Mouse (Mus musculus) stomach, postnatal 0 days (tissue): ENCODE results near the gene Ecm2. TPM values are rescaled to one million over a fixed set of nuclear protein-coding genes. Genes with fewer than 3 reads are reported as not detected.

Source experiments
- ATAC-seq: fragments of 200-750 bp; cut with Nextera tagmentation; 2 replicates; pipeline ENCODE4 v1.8.0; 2017; ENCODE audit not compliant: low FRiP score, low TSS enrichment
- DNase-seq: peaks from one replicate; pipeline ENCODE4 v3.0.0-alpha.2; 2016; ENCODE audit warnings: low spot score
- H3K27ac ChIP-seq: fragments of 300-500 bp; sonication (generic); replicated peaks from 2 replicates; pipeline ENCODE4 v1.5.1; 2014; ENCODE audit warnings: mild to moderate bottlenecking, control low read depth
- H3K27me3 ChIP-seq: fragments of 300-500 bp; sonication (generic); 2 replicates; pipeline ENCODE4 v1.6.1; 2014; ENCODE audit warnings: low read length; ENCODE audit not compliant: control insufficient read depth, insufficient read depth
- H3K36me3 ChIP-seq: fragments of 300-500 bp; sonication (generic); 2 replicates; pipeline ENCODE4 v1.6.1; 2014; ENCODE audit warnings: low read length, mixed read lengths; ENCODE audit not compliant: control insufficient read depth, insufficient read depth
- H3K4me1 ChIP-seq: fragments of 300-500 bp; sonication (generic); replicated peaks from 2 replicates; pipeline ENCODE4 v1.6.1; 2014; ENCODE audit warnings: antibody characterized with exemption; ENCODE audit not compliant: control insufficient read depth, insufficient read depth
- H3K4me2 ChIP-seq: fragments of 300-500 bp; sonication (generic); replicated peaks from 2 replicates; pipeline ENCODE4 v1.6.1; 2014; ENCODE audit warnings: low read depth, mild to moderate bottlenecking, control low read depth, moderate library complexity
- H3K4me3 ChIP-seq: fragments of 300-500 bp; sonication (generic); 2 replicates; pipeline ENCODE4 v1.5.1; 2014; ENCODE audit warnings: low read depth, low read length, control low read depth
- H3K9ac ChIP-seq: fragments of 300-500 bp; sonication (generic); 2 replicates; pipeline ENCODE4 v1.6.1; 2014; ENCODE audit warnings: mild to moderate bottlenecking, low read length, control low read depth, mixed read lengths
- H3K9me3 ChIP-seq: fragments of 300-500 bp; sonication (generic); 2 replicates; pipeline ENCODE4 v1.6.1; 2016; ENCODE audit warnings: low read length; ENCODE audit not compliant: control insufficient read depth
- CTCF ChIP-seq: IDR thresholded peaks from 2 replicates; pipeline ENCODE4 v1.5.1; 2016; ENCODE audit warnings: antibody characterized with exemption, low read depth, mild to moderate bottlenecking, moderate library complexity
- EP300 ChIP-seq: optimal IDR thresholded peaks from 2 replicates; pipeline ENCODE3; 2016; ENCODE audit warnings: antibody characterized with exemption
- WGBS: fragments of 180-500 bp; shearing (Covaris S2); extraction: QIAGEN DNeasy Blood & Tissue Kit; methylation state at CpG from one replicate; pipeline ENCODE4 v1.1.7; 2014; 5-methylcytosine and 5-hydroxymethylcytosine counted together
- polyA plus RNA-seq: library from polyadenylated mRNA; unstranded; fragments of >200 nt; fragmentation: Nextera tagmentation; extraction: Ambion mirVana; gene quantifications from 2 replicates; pipeline ENCODE4 v1.2.1, GENCODE M21; 2015

The Ecm2 gene
- polyA plus RNA-seq, 1 experiment from 2014 or later, result 2.0 TPM

- no peak overlapping the region for H3K4me3 ChIP-seq
- DNase-seq, result no peak
- no peaks in the 10 kb centered on the region for H3K27me3 ChIP-seq
- WGBS, result 50% methylated on average over 1 of the region's 1 CpGs
- no peak for ATAC-seq
- H3K9me3 ChIP-seq, result no peaks in the 10 kb centered on the region
- TF ChIP-seq CTCF, result no peak
- TF ChIP-seq EP300, result no peak
- H3K36me3 ChIP-seq, result no peaks in the 10 kb centered on the region
- H3K4me1 ChIP-seq, result no peaks in the 10 kb centered on the region
- H3K4me2 ChIP-seq, result peak overlapping the region; percentile 9; the same call in 1 of the 2 replicates
- 0 out of 2 replicates have a peak overlapping the region, but pooled peaks have one; percentile 2 for H3K27ac ChIP-seq
- H3K9ac ChIP-seq, result no peak overlapping the region
These were observed 43.0 kb downstream of the Ecm2 start for GRCm38 (mm10) chr13:49547563-49548150.

- Histone ChIP-seq H3K36me3 (no peaks in the 10 kb centered on the region), H3K4me3 (no peak overlapping the region), H3K4me1 (no peaks in the 10 kb centered on the region), H3K9ac (no peak overlapping the region), H3K27me3 (no peaks in the 10 kb centered on the region), H3K9me3 (no peaks in the 10 kb centered on the region), H3K4me2 (no peak overlapping the region), H3K27ac (no peak overlapping the region)
- no peak for ATAC-seq
- WGBS, result 69% methylated on average over 3 of the region's 3 CpGs
- DNase-seq, result no peak
- TF ChIP-seq CTCF (no peak), EP300 (no peak)
These were observed 45.0 kb downstream of the Ecm2 start for GRCm38 (mm10) chr13:49549616-49550015.

- TF ChIP-seq EP300, result no peak
- no peak for TF ChIP-seq CTCF
- no peaks in the 10 kb centered on the region for H3K27me3 ChIP-seq
- 75% methylated on average over 5 of the region's 5 CpGs for WGBS
- no peak overlapping the region for H3K4me2 ChIP-seq
- no peaks in the 10 kb centered on the region for H3K4me1 ChIP-seq
- H3K9ac ChIP-seq, result no peak overlapping the region
- H3K36me3 ChIP-seq, result no peaks in the 10 kb centered on the region
- no peak overlapping the region for H3K27ac ChIP-seq
- no peaks in the 10 kb centered on the region for H3K9me3 ChIP-seq
- DNase-seq (no peak), ATAC-seq (no peak)
- H3K4me3 ChIP-seq, result no peak overlapping the region
These were observed 49.9 kb downstream of the Ecm2 start for GRCm38 (mm10) chr13:49554519-49554918.

GRCm38 (mm10) chr13:49556203-49556602, 51.6 kb downstream of the Ecm2 start:
- no peak for ATAC-seq
- TF ChIP-seq CTCF, result no peak
- TF ChIP-seq EP300, result no peak
- Histone ChIP-seq H3K27me3 (no peaks in the 10 kb centered on the region), H3K36me3 (no peaks in the 10 kb centered on the region), H3K27ac (no peak overlapping the region), H3K4me3 (no peak overlapping the region), H3K4me2 (no peak overlapping the region), H3K9ac (no peak overlapping the region), H3K9me3 (no peaks in the 10 kb centered on the region), H3K4me1 (no peaks in the 10 kb centered on the region)
- no peak for DNase-seq
- WGBS, result 68% methylated on average over 1 of the region's 1 CpGs

- WGBS, result 40% methylated on average over 1 of the region's 1 CpGs
- no peak overlapping the region for H3K9ac ChIP-seq
- H3K27me3 ChIP-seq, result no peaks in the 10 kb centered on the region
- H3K36me3 ChIP-seq, result no peaks in the 10 kb centered on the region
- H3K4me1 ChIP-seq, result no peaks in the 10 kb centered on the region
- no peak for ATAC-seq
- TF ChIP-seq CTCF (no peak), EP300 (no peak)
- H3K27ac ChIP-seq, result no peak overlapping the region
- H3K4me3 ChIP-seq, result no peak overlapping the region
- H3K9me3 ChIP-seq, result no peaks in the 10 kb centered on the region
- DNase-seq, result no peak
- no peak overlapping the region for H3K4me2 ChIP-seq
These were observed 52.3 kb downstream of the Ecm2 start for GRCm38 (mm10) chr13:49556924-49557323.

GRCm38 (mm10) chr13:49559185-49559584, 54.6 kb downstream of the Ecm2 start:
- no peak overlapping the region for H3K4me3 ChIP-seq
- TF ChIP-seq CTCF (peak; percentile 67), EP300 (no peak)
- no peak overlapping the region for H3K27ac ChIP-seq
- ATAC-seq, result no peak
- H3K4me1 ChIP-seq, result no peaks in the 10 kb centered on the region
- H3K4me2 ChIP-seq, result no peak overlapping the region
- no peak overlapping the region for H3K9ac ChIP-seq
- no peaks in the 10 kb centered on the region for H3K27me3 ChIP-seq
- H3K36me3 ChIP-seq, result no peaks in the 10 kb centered on the region
- no peak for DNase-seq
- WGBS, result 44% methylated on average over 2 of the region's 2 CpGs
- no peaks in the 10 kb centered on the region for H3K9me3 ChIP-seq
